Mouse (Mus musculus) natural killer cell, adult 2 months (primary cell): Measurements from ENCODE around the gene Hpcal1.

Experiments
- DNase-seq, 2 experiments: peaks; one replicate each; pipeline ENCODE4 v3.0.0; 2022; ENCODE audit warnings: low spot score in 2 of 2

Gene Hpcal1

GRCm38 (mm10) chr12:17686116-17686515, 4.5 kb upstream of the Hpcal1 start:
- DNase-seq, result no peak

DNA sequence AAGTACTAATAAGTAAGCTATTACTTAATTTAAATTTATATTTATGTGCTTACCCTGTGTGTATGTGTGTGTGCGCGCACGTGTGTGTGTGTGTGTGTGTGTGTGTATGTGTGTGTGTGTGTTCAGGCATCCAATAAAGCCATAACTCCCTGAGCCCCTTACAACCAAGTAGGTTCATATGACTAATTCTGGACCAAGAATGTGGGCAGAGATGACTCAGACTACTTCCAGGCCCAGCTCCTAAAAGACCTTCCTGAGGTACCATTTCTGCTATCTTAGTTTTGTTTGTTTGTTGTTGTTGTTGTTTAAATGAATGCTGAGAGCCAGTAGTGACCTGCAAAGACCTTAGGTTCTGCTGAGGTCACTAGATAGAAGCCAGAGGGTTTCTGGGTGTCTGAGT, 1.7 kb upstream of the Hpcal1 start:
- no peak for DNase-seq

DNA sequence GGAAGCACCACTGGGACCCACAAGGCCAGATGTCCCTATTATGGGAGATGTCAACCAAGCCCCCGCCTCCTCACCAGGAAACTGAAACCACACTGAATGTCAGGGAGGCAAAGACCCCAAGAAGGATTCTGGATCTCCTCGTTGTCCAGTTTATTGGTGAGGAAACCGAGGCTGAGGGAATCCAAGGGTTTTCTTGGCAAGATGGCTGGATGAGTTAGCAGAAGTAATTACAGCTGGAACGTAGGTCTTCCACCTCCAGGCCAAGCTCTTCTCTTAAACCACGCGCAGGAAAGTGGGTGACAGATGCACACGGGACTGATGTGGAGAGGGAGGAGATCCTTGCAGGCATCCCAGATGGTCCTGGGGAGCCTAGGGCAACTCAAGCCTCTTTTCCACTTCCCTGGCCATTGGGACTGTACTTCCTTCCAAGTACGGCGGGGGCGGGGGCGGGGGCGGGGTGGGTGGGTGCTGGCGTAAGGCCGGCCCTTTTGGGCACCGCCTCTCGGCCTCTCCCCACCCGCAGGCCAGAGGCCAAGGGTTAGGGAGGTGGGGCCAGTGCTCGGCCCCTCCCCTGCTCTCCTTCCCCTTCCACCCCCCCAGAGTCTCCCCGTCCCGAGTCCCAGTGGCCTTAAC, 609 bp upstream of the Hpcal1 start:
- DNase-seq, result no peak

DNA sequence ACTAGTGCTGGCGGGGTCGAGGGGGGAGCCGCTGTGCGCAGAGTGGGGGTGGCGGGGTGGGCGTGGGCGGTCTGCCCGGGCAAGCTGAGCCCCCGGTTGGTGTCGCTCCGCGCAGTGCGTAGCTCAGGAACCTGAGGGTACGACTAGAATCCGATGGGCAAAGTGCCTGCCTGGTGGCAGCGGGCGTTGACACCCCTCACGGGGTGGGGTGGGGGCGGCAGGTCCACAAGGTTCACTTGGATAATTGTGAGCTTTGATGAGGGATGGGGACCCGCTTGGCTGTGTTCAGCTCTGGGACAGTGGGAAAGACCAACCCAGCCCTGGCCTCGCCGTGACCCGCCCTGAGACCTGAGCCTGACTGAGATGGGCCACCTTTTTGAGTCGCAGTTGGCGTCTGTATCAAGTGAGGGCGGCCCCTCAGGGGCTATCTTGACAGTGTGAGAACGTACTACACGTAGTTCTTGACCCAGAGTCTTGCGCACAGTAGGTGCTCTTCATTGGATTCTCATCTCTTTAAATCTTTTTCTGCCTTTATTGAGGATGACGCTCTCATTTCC, 742 bp downstream of the Hpcal1 start:
- no peak for DNase-seq

DNA sequence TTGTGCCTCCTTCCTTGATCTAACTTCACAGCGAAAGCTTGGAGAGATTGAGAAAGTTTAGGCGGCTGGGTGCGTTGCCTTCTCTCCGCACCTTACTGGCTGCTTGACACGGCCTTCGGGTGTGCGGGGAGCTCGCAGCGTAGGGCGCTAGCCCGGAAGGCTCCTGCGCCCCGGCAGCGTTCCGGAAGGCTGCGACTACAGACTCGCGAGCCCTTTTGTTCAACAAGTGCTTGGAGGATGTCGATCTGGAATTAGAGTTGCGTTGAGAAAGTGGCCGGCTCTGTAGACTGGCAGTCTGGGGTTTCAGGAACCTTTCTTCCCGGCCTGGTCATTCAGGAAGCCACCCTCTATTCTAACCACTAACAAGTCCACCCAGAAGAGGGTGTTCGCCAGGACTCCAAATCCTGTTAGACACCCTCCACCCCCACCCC, 1.2 kb downstream of the Hpcal1 start:
- peak in 1 of 2 experiments; percentile 31 for DNase-seq

- DNase-seq, result no peak
Measured at GRCm38 (mm10) chr12:17692356-17692755, 1.7 kb downstream of the Hpcal1 start.

GRCm38 (mm10) chr12:17692953-17693352, 2.3 kb downstream of the Hpcal1 start:
- no peak for DNase-seq

- peak; percentile 44 to 46 for DNase-seq
Measured at GRCm38 (mm10) chr12:17694589-17695115, 4.0 kb downstream of the Hpcal1 start.

DNA sequence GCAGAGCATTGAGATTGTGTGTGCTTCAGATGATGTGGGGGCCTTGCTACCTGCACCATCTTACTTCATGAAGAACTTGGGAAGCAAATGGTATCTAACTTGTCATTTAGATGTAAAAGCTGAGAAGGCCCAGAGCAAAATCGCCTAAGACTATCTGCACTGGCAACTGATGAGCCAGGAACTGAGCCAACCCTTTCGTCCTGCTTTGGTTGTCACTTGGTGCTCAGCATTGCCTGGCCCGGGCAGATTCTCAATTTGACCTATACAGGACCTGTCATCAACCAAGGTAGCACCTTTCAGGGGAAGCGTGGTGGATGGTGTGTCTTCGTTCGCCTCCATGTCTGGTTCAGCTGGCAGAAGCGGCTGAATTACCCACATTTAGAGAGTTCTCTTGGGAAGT, 5.7 kb downstream of the Hpcal1 start:
- no peak for DNase-seq

GRCm38 (mm10) chr12:17698934-17699333, 8.3 kb downstream of the Hpcal1 start:
- no peak for DNase-seq

DNA sequence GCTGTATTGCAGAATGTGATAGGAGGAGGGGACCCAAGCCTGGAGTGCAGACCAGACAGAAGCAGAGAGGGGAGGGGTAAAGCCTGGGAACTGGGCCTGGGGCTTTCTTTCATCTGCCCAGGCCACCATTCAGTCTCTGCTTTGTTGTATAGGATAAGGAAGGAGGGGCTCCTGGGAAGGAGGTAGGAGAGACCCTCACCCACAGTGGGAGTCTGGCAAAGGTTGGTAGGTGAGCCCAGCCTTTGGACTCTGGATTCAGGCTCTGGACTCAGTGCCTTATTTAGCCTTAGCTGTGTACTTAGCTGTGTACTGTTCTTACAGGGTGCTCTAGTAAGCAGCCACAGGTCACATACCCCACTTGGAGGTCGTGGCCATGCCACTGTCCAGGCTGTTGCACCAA, 8.8 kb downstream of the Hpcal1 start:
- no peak for DNase-seq

- no peak for DNase-seq
Measured at GRCm38 (mm10) chr12:17701131-17701720, 10.6 kb downstream of the Hpcal1 start.

GRCm38 (mm10) chr12:17701795-17702194, 11.1 kb downstream of the Hpcal1 start:
- DNase-seq, result no peak

DNA sequence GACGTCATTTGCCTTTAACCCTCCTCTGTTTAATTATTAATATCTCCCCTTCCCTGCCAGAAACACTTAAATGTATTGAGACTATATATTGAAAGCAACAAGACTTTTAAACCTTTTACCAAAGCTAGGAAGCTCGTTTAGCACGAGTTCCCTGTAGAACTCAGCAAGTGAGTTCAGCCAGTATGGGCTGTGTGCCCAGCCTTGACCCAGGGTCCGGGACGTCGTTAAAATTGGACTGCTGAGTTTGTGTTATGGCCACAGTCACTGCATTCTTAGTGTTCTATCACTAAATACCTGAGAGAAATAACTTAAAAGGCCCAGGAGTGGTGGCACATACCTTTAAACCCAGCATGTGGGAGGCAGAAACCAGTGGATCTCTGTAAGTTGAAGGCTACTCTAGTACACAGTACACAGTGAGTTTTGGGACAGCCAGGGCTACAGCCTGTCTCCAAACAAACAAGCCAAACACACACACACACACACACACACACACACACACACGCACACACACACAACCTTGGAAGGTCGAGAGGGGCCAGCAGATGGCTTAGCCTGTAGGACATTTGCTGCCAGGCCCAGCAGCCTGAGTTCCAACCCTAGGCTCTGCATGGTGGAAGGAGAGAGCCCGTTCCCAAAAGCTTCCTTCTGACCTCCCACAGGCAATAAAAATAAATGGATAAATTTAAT, 11.7 kb downstream of the Hpcal1 start:
- DNase-seq, result no peak

DNA sequence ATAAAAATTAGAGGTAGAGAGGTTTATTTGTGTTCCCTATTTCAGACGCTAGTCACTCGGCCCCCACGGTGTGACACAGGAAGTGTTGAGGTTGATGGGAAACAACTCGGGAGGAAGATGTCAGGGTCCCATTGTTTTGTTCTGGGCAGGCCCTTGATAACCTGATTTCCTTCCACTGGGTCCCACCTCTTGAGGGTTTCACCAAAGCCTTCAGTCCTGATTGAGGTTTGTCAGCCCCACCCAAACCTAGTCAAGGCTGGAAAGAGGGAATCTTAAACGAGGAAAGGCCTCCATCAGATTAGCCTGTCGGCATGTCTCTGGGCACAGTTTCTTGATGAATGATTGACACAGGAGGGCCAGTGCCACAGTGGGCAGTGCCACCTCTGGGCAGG, 12.3 kb downstream of the Hpcal1 start:
- DNase-seq, result no peak

- no peak for DNase-seq
Measured at GRCm38 (mm10) chr12:17703866-17704265, 13.2 kb downstream of the Hpcal1 start.

- DNase-seq, result no peak
Measured at GRCm38 (mm10) chr12:17707472-17707871, 16.8 kb downstream of the Hpcal1 start.

DNA sequence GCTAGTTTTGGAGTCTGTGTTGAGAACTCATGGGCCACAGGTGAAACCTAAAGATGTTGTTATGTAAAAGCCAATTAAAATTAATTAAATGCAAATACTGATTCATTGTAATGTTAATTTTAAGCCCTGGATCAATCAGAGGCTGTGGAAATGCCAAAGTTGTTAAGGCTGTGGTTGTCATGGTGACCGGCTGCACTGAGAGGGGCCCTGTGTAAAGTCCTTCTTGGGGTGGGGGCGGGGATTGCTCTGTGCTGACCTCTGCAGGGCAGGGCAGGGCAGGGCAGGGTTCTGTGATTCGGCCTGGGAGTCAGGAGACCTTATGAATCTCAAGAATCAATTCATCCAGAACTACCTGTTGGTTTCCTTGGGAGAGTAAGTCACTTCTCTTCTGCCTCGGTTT, 18.8 kb downstream of the Hpcal1 start:
- no peak for DNase-seq

DNA sequence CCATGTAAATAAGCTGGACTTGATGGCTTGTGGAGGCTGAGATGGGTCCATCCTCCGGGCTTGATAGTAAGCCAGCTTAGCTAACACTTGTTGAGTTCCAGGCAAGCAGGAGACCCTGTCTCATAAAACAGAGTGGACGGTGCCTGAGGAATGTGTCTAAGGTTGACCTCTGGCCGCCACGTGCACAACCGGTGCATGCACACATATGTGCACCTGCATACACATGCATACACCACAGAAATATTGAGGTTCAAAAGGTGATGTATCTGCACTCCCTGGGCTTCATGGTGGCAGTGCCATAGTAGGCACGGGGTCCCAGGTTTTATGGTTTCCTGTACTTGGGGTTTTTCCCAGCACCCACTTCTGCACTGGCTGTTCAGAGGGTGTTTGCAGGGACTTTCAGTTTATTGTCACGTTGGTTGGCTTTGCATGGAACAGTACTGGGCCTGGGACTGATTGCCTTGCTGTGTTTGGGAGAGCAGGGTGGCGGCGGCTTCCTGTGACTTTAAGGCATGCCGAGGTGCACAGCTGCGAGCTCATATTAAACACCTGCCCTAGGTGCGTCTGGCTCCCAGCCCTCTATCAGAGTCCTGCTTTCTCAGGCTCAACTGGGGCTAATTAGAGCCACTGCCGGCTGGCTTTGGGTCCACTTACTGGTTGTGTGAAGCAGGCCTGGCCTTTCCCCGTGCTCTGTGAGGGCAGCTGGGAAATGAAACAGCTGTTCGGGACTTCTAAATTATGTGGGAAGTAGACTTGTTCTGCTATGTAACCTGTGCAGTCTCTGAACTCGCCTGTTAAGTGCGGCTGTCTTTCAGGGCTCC, 19.5 kb downstream of the Hpcal1 start:
- no peak for DNase-seq

GRCm38 (mm10) chr12:17710747-17711092, 20.1 kb downstream of the Hpcal1 start:
- no peak for DNase-seq

DNA sequence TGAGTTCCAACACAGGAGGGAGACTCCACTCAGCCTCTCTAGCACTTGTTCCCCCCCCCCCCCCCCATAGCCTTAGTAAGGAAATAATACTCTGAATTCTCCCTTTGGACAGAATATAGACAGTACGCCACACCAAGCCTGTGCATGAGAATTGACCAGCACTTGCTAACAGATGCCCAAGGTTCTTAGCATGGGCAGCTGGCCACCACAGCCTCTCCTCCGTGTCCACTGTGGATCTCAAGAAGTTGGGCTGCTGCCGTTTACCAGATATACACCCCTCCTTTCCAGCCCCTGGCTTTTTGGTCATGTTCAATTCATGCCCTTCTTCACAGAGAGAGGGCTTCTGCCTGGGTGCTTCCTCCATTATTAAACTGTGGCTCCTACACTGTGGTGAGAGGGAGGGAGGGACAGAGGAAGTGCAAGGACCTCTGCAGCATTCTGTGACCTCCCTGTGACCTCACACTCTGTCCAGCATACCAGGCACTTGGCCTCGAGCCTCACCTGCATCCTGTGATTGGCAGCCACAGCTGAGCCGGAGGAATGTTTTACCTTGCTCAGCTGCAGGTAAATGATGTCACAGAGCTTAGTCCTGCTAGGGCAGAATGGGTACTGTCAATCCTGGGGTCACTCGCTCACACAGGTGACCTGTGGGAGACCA, 21.2 kb downstream of the Hpcal1 start:
- peak in 1 of 2 experiments; percentile 32 for DNase-seq
